Mouse (Mus musculus) myocyte (in vitro differentiated cells): Measurements from ENCODE around the gene Lilra6.

Experiments used
- E2F4 ChIP-seq: IDR thresholded peaks from one replicate; pipeline ENCODE4 v1.6.1; 2011; ENCODE audit warnings: mild to moderate bottlenecking, control low read depth, moderate library complexity; ENCODE audit not compliant: insufficient read depth
- MAX ChIP-seq: IDR thresholded peaks from one replicate; pipeline ENCODE4 v1.6.1; 2011; ENCODE audit warnings: low read depth, mild to moderate bottlenecking, control low read depth
- MYOD1 ChIP-seq, 3 experiments: IDR thresholded peaks; one replicate each; pipeline ENCODE4 v1.6.1; 2011; ENCODE audit warnings: control low read depth in 2 of 3, low read depth in 2 of 3, mild to moderate bottlenecking in 2 of 3, moderate library complexity in 1 of 3; ENCODE audit not compliant: insufficient read length in 2 of 3, control insufficient read depth in 1 of 3
- MYOG ChIP-seq, 3 experiments: IDR thresholded peaks; one replicate each; pipeline ENCODE4 v1.6.1; 2011; ENCODE audit warnings: control low read depth in 2 of 3, low read depth in 2 of 3, mild to moderate bottlenecking in 2 of 3; ENCODE audit not compliant: insufficient read length in 2 of 3, control insufficient read depth in 1 of 3, insufficient read depth in 1 of 3
- POLR2A ChIP-seq: IDR thresholded peaks from one replicate; pipeline ENCODE4 v1.6.1; 2011; ENCODE audit warnings: low read depth, mild to moderate bottlenecking, control low read depth, moderate library complexity; ENCODE audit not compliant: insufficient read length
- POLR2AphosphoS2 ChIP-seq: IDR thresholded peaks from one replicate; pipeline ENCODE4 v1.6.1; 2011; ENCODE audit warnings: low read depth, control low read depth; ENCODE audit not compliant: insufficient read length
- REST ChIP-seq: IDR thresholded peaks from one replicate; pipeline ENCODE4 v1.6.1; 2011; ENCODE audit warnings: mild to moderate bottlenecking, control low read depth, moderate library complexity; ENCODE audit not compliant: insufficient read depth, insufficient read length
- SRF ChIP-seq: IDR thresholded peaks from one replicate; pipeline ENCODE4 v1.6.1; 2011; ENCODE audit warnings: low read depth; ENCODE audit not compliant: control insufficient read depth, insufficient read length
- TCF12 ChIP-seq: IDR thresholded peaks from one replicate; pipeline ENCODE4 v1.6.1; 2011; ENCODE audit warnings: mild to moderate bottlenecking, control low read depth; ENCODE audit not compliant: poor library complexity, insufficient read depth, severe bottlenecking
- TCF3 ChIP-seq: IDR thresholded peaks from one replicate; pipeline ENCODE4 v1.6.1; 2011; ENCODE audit warnings: low read depth, control low read depth; ENCODE audit not compliant: insufficient read length
- USF1 ChIP-seq: IDR thresholded peaks from one replicate; pipeline ENCODE4 v1.6.1; 2011; ENCODE audit warnings: low read depth, mild to moderate bottlenecking, control low read depth, moderate library complexity

DNA sequence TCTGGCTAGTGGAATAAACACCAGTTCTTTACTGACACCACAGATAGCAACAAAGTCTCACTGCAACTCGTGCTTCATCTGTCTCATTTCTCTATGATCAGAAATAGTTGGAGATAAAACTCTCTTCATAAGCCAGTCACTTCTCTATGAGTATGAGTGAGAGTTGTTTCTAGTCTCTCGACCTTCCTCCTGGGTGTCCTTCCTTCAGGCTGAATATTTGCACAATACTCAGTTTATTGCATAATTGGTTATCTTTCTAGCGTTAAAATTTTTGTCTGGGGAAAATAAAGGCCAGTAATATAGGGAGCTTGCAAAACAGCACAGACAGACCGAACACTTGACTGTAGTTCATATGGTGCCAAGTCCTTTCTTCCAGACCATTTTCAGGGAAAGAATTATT is 30.8 kb upstream of the Lilra6 start:
- TF ChIP-seq E2F4 (no peak), POLR2A (no peak), MAX (no peak), POLR2AphosphoS2 (no peak), USF1 (no peak), MYOD1 (IDR thresholded peaks at IDR 0.05; ENCODE audit: control insufficient read depth in 1 of 3, insufficient read length in 2 of 3, low read depth in 2 of 3) (no peak), TCF12 (no peak), TCF3 (no peak), REST (no peak), SRF (no peak), MYOG (IDR thresholded peaks at IDR 0.05; ENCODE audit: control insufficient read depth in 1 of 3, insufficient read depth in 1 of 3, insufficient read length in 2 of 3, low read depth in 2 of 3) (no peak)
